Mouse (Mus musculus) cerebellum, adult 2 months (tissue): ENCODE measurements around the gene Pdgfa. TPM values are rescaled to one million over a fixed set of nuclear protein-coding genes. Genes with fewer than 3 reads are reported as not detected.

Source experiments
- DNase-seq, 2 experiments: peaks; one replicate each; pipeline ENCODE4 v3.0.0; 2021
- H3K27ac ChIP-seq: fragments of 200-500 bp; 2 replicates; pipeline ENCODE4 v1.5.1; 2012; ENCODE audit warnings: low read length, control low read depth, inconsistent platforms; ENCODE audit not compliant: insufficient read depth
- H3K27me3 ChIP-seq: fragments of 200-500 bp; 2 replicates; pipeline ENCODE4 v1.6.1; 2012; ENCODE audit warnings: inconsistent platforms, mild to moderate bottlenecking, low read length, moderate library complexity; ENCODE audit not compliant: control insufficient read depth, insufficient read depth
- H3K4me1 ChIP-seq: fragments of 200-500 bp; 2 replicates; pipeline ENCODE4 v1.6.1; 2011; ENCODE audit warnings: low read length; ENCODE audit not compliant: control insufficient read depth, insufficient read depth
- H3K4me3 ChIP-seq: fragments of 200-500 bp; replicated peaks from 2 replicates; pipeline ENCODE3; 2011; ENCODE audit warnings: mild to moderate bottlenecking, low read depth, low read length, control low read depth; ENCODE audit not compliant: insufficient read depth
- CTCF ChIP-seq: fragments of 200-500 bp; IDR thresholded peaks from 2 replicates; pipeline ENCODE4 v1.5.1; 2011; ENCODE audit warnings: low read depth, mild to moderate bottlenecking, control low read depth, low read length, moderate library complexity, borderline replicate concordance; ENCODE audit not compliant: insufficient read depth
- POLR2A ChIP-seq: fragments of 200-500 bp; IDR thresholded peaks from 2 replicates; pipeline ENCODE4 v1.6.1; 2011; ENCODE audit warnings: low read length, control low read depth, borderline replicate concordance; ENCODE audit not compliant: insufficient read depth
- WGBS: fragments of 180-500 bp; shearing (Covaris S2); methylation state at CpG from one replicate; pipeline ENCODE4 v1.1.7; 2018; 5-methylcytosine and 5-hydroxymethylcytosine counted together
- polyA plus RNA-seq: library from polyadenylated mRNA; depleted of rRNA; stranded (reverse); fragments of >200 nt; gene quantifications from 2 replicates; pipeline ENCODE4 v1.2.3, GENCODE M21; 2012

The Pdgfa gene
- polyA plus RNA-seq, 1 experiment: 35.3 TPM

DNA sequence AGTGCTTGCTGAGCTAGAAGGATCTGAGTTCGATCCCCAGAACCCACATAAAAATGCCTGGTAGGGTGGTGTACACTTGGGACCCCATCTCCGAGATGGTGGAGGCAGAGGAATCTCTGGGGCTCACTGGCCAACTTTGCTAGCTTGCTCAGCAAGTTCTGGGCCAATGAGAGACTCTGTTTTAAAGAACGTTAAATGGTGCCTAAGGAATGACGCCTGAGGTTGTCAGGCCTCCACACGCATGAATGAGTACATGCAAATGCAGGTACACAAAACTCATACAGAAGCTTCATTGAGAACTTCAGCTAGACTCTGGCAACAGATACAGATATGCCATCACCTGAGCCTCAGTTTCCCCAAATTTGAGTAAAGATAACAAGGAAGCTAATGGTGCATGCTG, 49.7 kb downstream of the Pdgfa start:
- no peak overlapping the region for H3K4me3 ChIP-seq
- 81% methylated on average over 5 of the region's 5 CpGs for WGBS
- H3K27ac ChIP-seq: no peak overlapping the region
- TF ChIP-seq POLR2A: no peak
- no peak for TF ChIP-seq CTCF
- no peaks in the 10 kb centered on the region for H3K4me1 ChIP-seq
- no peaks in the 10 kb centered on the region for H3K27me3 ChIP-seq
- no peak for DNase-seq

DNA sequence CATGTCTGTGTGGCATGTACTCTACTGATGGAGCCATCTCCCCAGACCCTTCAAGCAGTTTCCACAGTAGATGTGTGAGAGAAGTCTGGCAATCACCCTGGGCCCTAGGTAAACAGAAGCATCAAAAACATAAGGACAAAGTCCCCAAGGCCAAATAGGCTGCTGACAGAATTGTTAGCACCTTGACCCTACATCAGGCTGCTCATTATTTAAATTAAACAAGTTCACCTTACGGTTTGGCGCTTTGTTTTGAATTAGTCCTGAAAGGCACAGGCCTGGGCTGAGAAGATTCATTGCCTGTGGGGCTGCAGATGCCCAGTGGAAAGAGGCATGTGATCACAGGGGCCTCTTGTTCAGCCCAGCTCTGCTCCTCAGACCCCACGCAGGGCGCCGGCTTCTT, 50.2 kb downstream of the Pdgfa start:
- no peaks in the 10 kb centered on the region for H3K27me3 ChIP-seq
- WGBS: 92% methylated on average over 5 of the region's 5 CpGs
- TF ChIP-seq POLR2A: no peak
- no peak overlapping the region for H3K27ac ChIP-seq
- H3K4me1 ChIP-seq: no peaks in the 10 kb centered on the region
- no peak overlapping the region for H3K4me3 ChIP-seq
- no peak for DNase-seq

DNA sequence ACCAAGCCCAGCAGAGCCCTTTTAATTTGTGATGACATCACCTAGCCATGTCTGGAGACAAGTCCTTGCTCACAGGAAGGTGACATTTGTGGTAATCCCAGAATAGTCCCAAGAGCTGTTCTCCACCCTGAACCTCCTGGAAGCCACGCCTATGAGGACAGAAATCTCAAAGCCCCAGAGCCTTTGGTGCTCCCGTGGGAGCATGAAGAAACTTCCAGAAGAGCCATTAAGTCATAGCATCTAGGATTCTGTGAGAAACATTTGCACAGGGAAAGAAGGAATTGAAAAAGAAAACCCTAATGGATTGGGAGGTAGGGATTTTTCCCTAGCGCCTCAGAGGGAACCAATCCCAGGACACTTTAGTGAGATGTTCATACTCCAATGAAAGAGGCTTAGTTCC, 52.2 kb downstream of the Pdgfa start:
- DNase-seq: no peak
- TF ChIP-seq POLR2A (no peak), CTCF (no peak)
- 96% methylated on average over 3 of the region's 3 CpGs for WGBS
- Histone ChIP-seq H3K27me3 (no peaks in the 10 kb centered on the region), H3K27ac (no peak overlapping the region), H3K4me3 (no peak overlapping the region), H3K4me1 (no peaks in the 10 kb centered on the region)

DNA sequence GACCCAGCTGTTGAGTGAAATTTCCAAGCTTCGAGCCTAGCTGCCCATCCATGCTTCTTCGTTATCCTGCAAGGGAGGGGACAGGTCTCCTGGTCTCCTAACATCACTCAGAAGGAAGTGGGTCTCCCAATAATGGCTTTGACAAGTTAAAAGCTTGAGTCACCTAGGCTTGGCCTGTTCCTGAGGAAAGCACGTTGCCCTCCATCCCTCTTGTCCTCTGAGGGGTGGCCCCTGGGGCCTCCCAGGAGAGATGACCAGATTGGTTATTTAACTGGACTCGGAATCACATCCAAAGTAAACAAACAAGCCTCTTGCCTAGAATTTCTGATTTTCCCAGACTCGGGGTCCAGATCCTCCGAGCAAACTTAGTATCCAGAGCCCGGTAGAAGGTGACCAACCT, 52.6 kb downstream of the Pdgfa start:
- Histone ChIP-seq H3K4me1 (no peaks in the 10 kb centered on the region), H3K27ac (no peak overlapping the region), H3K4me3 (no peak overlapping the region), H3K27me3 (no peaks in the 10 kb centered on the region)
- 91% methylated on average over 7 of the region's 7 CpGs for WGBS
- DNase-seq: no peak
- TF ChIP-seq POLR2A (no peak), CTCF (no peak)

DNA sequence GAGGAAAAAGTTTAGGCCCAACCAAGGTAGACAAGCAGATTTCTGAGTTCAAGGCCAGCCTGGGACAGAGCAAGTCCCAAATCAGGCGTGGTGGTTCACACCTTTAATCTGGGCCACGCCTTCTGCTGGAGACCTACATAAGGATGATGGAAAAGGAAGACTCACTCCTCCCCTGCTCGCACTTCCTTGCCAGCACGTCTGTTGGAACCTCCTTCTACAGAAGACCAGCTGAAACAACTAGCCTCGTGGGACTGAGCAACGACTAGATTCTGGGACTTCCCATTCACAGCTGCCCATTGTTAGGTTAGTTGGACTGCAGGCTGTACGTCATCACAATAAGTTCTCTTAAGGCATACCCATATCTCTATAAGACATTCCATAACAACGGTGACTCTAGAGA, 55.3 kb downstream of the Pdgfa start:
- H3K4me3 ChIP-seq: no peak overlapping the region
- H3K27me3 ChIP-seq: no peaks in the 10 kb centered on the region
- WGBS: 74% methylated on average over 8 of the region's 8 CpGs
- no peak overlapping the region for H3K27ac ChIP-seq
- H3K4me1 ChIP-seq: no peaks in the 10 kb centered on the region
- DNase-seq: no peak
- TF ChIP-seq POLR2A (no peak), CTCF (no peak)

DNA sequence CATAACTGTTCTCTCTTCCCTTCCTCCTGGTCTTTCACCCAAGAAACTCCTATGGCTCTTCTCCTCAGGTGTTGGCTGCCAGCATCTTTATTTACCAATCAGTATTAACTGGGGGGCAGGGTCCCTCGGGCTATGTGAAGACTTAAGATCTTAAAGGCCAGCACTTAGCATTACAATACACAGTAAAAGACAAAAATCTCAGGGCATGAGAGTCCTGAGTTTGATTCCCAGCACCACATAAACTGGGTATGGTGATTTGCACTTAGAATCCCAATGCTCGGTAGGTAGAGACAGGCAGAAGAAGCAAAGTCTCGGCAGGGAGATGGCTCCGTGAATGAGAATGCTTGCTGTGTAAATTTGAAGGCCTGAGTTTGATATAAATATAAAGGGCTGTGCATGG, 56.6 kb downstream of the Pdgfa start:
- Histone ChIP-seq H3K27me3 (no peaks in the 10 kb centered on the region), H3K27ac (no peak overlapping the region), H3K4me1 (no peaks in the 10 kb centered on the region), H3K4me3 (no peak overlapping the region)
- DNase-seq: no peak
- WGBS: 84% methylated on average over 4 of the region's 4 CpGs
- no peak for TF ChIP-seq CTCF
- TF ChIP-seq POLR2A: no peak

DNA sequence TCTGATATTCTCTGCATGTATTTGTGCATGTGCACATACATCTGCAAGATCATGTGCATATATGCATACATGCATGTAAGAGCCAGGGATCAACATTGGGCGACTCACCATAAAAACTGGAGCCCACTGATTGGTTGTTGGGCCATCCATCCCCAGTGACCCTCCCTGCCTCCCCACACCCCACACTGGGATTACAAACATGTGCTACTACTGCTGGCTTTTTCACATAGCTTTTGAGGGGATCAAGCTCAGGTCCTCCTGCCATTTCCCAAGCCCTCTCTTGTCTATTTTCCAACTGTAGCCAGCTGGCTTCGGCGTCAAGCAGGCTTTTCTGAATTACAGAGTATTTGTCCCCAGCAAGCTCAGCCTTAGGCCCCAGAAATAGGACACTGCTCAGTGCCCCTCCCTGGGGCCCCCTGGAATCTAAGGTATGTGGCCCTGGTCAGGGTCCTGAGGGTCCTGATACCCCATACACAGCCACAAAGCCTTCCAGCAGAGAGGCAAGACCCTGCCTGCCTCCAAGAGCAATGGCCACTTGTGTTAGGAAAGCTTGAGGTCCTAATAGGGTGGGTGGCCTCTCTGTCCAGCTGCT, 58.5 kb downstream of the Pdgfa start:
- Histone ChIP-seq H3K4me1 (no peaks in the 10 kb centered on the region), H3K27me3 (no peaks in the 10 kb centered on the region), H3K27ac (no peak overlapping the region), H3K4me3 (no peak overlapping the region)
- 63% methylated on average over 3 of the region's 3 CpGs for WGBS
- TF ChIP-seq POLR2A (no peak), CTCF (no peak)
- DNase-seq: no peak

DNA sequence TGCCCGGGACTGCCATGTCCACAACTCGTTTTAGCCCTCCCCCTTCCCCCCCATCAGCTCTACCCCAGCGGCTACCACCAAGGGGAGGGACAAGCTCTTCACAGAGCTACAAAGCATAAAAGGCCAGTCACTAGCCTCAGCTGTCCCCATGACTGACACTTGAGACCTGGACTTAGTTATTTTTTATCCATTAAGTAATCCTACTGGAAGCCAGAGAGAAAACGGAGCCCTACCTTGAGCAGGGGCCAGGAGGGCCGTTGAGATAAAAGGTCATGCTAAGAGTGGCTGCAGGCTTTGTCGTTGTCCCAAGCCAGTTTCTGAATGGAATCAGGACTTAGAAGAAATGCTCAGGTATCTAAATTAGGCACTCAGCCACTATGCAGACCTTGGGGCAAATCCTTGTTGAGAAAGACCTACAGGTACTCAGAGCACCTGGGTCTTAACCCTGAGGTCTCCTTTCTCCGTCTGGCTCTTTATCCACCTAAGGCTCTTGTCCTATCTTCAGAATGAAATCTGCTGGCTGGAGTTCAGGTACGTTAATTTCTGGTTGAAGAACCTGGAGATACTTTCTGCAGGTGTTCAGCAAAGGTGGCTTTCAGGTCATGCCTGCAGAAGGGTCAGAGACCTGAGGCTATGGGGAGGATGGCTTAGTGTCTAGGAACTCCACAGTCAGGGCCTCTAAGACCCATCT, 60.6 kb downstream of the Pdgfa start:
- H3K4me3 ChIP-seq: no peak overlapping the region
- H3K27ac ChIP-seq: no peak overlapping the region
- 84% methylated on average over 8 of the region's 8 CpGs for WGBS
- no peaks in the 10 kb centered on the region for H3K4me1 ChIP-seq
- DNase-seq: no peak
- H3K27me3 ChIP-seq: no peaks in the 10 kb centered on the region; the same call in 1 of the 2 replicates
- TF ChIP-seq CTCF (no peak), POLR2A (no peak)
